Mouse (Mus musculus) hindbrain, embryonic 11.5 days (tissue): ENCODE measurements around the gene Krtcap3. TPM values are rescaled to one million over a fixed set of nuclear protein-coding genes. Genes with fewer than 3 reads are reported as not detected.

Source experiments
- polyA plus RNA-seq: library from polyadenylated mRNA; unstranded; fragments of >200 nt; fragmentation: Nextera tagmentation; extraction: Ambion mirVana; gene quantifications from 2 replicates; pipeline ENCODE4 v1.2.1, GENCODE M21; 2014

Krtcap3 gene
- polyA plus RNA-seq, 1 experiment from 2014 or later = 3.4 TPM

Other genes with a start within 250 kb of the Krtcap3 start
- gene Atraid, start 203.4 kb upstream of the Krtcap3 start, polyA plus RNA-seq = 111 and 117 TPM in 2 replicates
- 6.3 and 7.6 TPM in 2 replicates for gene Slc5a6, start 202.8 kb upstream of the Krtcap3 start, polyA plus RNA-seq
- 19.7 and 19.8 TPM in 2 replicates for gene Cad, start 196.9 kb upstream of the Krtcap3 start, polyA plus RNA-seq
- not detected in 2 replicates for gene Dnajc5g, start 145.4 kb upstream of the Krtcap3 start, polyA plus RNA-seq
- 8.4 and 9.2 TPM in 2 replicates for gene Slc30a3, start 143.5 kb upstream of the Krtcap3 start, polyA plus RNA-seq
- 0.10 TPM in 1 of 2 replicates, not detected in the other for gene Trim54, start 135.0 kb upstream of the Krtcap3 start, polyA plus RNA-seq
- gene Ucn, start 112.9 kb upstream of the Krtcap3 start, polyA plus RNA-seq = not detected in 2 replicates
- 49.9 and 57.1 TPM in 2 replicates for gene Mpv17, start 97.4 kb upstream of the Krtcap3 start, polyA plus RNA-seq
- gene Gm29609, start 71.8 kb upstream of the Krtcap3 start, polyA plus RNA-seq = 0.46 and 1.4 TPM in 2 replicates
- 66.4 and 72.6 TPM in 2 replicates for gene Gtf3c2, start 71.5 kb upstream of the Krtcap3 start, polyA plus RNA-seq
- gene Snx17, start 58.5 kb upstream of the Krtcap3 start, polyA plus RNA-seq = 133 and 146 TPM in 2 replicates
- gene Eif2b4, start 58.3 kb upstream of the Krtcap3 start, polyA plus RNA-seq = 65.8 and 66.5 TPM in 2 replicates
- gene Zfp513, start 49.4 kb upstream of the Krtcap3 start, polyA plus RNA-seq = 4.9 and 5.7 TPM in 2 replicates
- gene Ppm1g, start 31.0 kb upstream of the Krtcap3 start, polyA plus RNA-seq = 148 and 156 TPM in 2 replicates
- 141 and 148 TPM in 2 replicates for gene Nrbp1, start 10.8 kb upstream of the Krtcap3 start, polyA plus RNA-seq
- gene Gm9970, start 10.5 kb upstream of the Krtcap3 start, polyA plus RNA-seq = 0.50 and 0.80 TPM in 2 replicates
- 28.8 and 30.8 TPM in 2 replicates for gene Ift172, start 39.4 kb downstream of the Krtcap3 start, polyA plus RNA-seq
- 46.7 and 50.6 TPM in 2 replicates for gene Fndc4, start 44.4 kb downstream of the Krtcap3 start, polyA plus RNA-seq
- not detected in 2 replicates for gene Gckr, start 45.8 kb downstream of the Krtcap3 start, polyA plus RNA-seq
- gene Zfp512, start 200.7 kb downstream of the Krtcap3 start, polyA plus RNA-seq = 69.4 and 79.6 TPM in 2 replicates
- gene 4930548H24Rik, start 234.0 kb downstream of the Krtcap3 start, polyA plus RNA-seq = 0.08 TPM in 1 of 2 replicates, not detected in the other
- gene Gpn1, start 243.1 kb downstream of the Krtcap3 start, polyA plus RNA-seq = 66.7 and 73.3 TPM in 2 replicates